Mouse (Mus musculus) liver, postnatal 0 days (tissue): ENCODE data around the gene 9230102O04Rik.

ENCODE experiments used
- CTCF ChIP-seq: sonication (generic); IDR thresholded peaks from 2 replicates; pipeline ENCODE4 v1.5.1; 2016; ENCODE audit warnings: antibody characterized with exemption, low read depth
- EP300 ChIP-seq: IDR thresholded peaks from 2 replicates; pipeline ENCODE4 v1.6.1; 2016; ENCODE audit warnings: antibody characterized with exemption, low read depth, mild to moderate bottlenecking

DNA sequence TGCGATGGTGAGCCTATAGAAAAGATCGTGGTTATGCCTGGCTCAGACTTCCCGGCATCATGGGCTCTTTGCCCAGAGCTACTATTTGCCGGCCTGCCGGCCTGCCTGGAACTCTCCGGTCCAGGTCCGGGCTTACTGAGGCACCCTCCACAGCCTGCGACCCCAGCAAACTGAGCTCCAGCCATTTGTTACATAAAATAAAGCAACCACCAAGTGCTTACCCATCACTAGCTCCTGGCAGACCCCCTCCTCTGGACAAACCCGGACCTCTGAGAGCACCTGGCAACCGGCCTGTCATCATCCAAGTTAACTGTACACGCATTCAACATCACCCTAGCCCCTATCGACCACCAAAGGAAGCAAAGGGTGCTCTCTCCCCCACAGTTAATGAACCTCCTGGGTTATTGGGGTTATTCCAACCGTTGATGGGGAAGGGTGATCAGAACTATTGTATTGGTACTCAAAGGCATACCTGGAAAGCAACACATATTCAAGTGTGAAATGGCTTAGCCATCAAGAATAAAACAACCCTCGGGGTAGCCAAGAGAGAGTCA lies 4.0 kb downstream of the 9230102O04Rik start:
- no peak for TF ChIP-seq CTCF
- no peak for TF ChIP-seq EP300
